Mouse (Mus musculus): Measurements from ENCODE around the gene Rsph14. TPM values are rescaled to one million over a fixed set of nuclear protein-coding genes. Genes with fewer than 3 reads are reported as not detected.

Gene Rsph14
- polyA plus RNA-seq, 1 experiment from 2014 or later = not detected

DNA sequence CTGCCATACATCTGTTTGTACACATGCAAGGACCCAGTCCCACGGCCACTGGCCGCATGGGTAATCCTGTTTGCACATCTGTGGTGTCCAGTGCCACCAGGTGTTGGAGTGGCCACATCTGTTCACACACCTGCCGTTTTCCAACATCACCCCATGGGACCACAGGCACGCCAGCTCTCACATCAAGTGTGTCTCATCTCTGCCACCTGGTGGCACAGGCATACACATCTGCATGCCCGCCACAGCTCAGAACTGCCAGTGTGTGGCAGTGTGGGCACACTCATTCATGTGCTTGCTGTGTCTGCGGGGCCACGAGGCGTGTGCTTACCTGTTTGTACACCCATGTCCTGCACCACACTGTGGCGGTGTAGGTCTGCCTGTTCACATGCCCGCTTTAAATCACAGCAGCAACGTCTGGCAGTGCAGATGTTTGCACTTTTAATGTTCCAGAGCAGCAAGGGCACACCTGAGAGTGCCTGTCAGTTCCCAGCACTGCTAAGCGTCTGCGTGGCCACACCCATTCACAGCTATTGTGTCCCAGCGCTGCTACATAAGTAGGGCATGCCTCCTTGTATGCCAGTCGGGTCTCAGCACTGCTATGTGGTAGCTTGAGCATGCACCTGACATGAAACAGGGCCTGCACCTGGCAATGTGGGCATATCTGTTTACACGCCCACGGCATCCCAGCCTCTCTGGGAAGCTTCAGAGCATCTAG, 111.4 kb downstream of the Rsph14 start:
- H3K27ac ChIP-seq (replicated peaks) = no peak overlapping the region
- WGBS = 47% methylated on average over 17 of the region's 17 CpGs
- peak; percentile 39 for DNase-seq (ENCODE audit: low spot score)

DNA sequence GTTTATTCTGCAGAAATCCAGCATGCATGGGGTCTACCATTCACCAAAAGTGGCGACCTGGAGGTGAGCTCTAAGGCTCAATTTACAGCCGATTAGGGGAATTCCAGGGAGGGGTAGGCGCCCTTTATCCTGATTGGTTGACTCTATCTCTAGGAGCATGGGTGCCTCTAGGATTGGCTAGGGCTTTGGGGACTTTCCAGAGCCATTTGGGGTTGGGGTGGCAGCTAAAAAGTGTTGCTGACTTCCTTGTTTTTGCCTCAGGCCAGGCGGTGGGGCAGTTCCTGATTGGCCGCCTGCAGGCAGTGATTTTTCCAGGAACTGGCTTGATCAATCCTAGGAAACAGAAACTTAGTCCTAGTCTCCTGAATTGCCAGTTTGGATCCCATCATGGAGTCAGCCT, 113.1 kb downstream of the Rsph14 start:
- Histone ChIP-seq H3K27me3 (replicated peaks; ENCODE audit: low read depth, poor library complexity, severe bottlenecking) (no peaks in the 10 kb centered on the region; the same call in 1 of the 2 replicates), H3K9me3 (no peaks in the 10 kb centered on the region), H3K4me1 (0 out of 2 replicates have a peak, but pooled peaks cover 3% of the 10 kb centered on the region), H3K36me3 (replicated peaks) (no peaks in the 10 kb centered on the region), H3K27ac (replicated peaks) (no peak overlapping the region), H3K4me3 (no peak overlapping the region)
- DNase-seq (ENCODE audit: low spot score) = peak; percentile 8
- 37% methylated on average over 5 of the region's 5 CpGs for WGBS

More for the DNA sequence above, 111.4 kb downstream of the Rsph14 start:
- Histone ChIP-seq H3K4me3 (no peak overlapping the region), H3K27me3 (replicated peaks; ENCODE audit: low read depth, poor library complexity, severe bottlenecking) (no peaks in the 10 kb centered on the region; the same call in 1 of the 2 replicates), H3K36me3 (replicated peaks) (no peaks in the 10 kb centered on the region), H3K9me3 (no peaks in the 10 kb centered on the region), H3K4me1 (peaks cover 10% of the 10 kb centered on the region)

DNA sequence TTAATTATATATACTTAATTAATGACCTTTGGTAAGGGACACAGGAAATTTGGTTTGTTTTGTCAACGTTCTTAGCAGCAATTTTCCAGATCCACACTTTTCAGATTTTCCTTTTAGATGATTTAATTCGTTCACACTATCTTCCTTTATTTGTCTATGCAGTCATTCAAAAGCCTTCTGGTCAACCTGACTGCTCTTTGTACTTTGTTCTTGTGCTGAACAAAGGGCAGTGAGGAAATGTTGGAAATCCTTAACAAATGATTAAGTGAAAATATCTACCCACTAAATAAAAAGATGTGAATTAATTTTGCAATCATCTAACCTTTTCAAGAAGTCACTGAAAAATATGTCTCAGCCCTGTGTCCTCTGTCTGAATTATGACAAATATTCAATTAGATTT, 124.0 kb downstream of the Rsph14 start:
- DNase-seq (ENCODE audit: low spot score) = no peak
- Histone ChIP-seq H3K27me3 (replicated peaks; ENCODE audit: low read depth, poor library complexity, severe bottlenecking) (no peaks in the 10 kb centered on the region), H3K4me1 (no peaks in the 10 kb centered on the region), H3K36me3 (replicated peaks) (no peaks in the 10 kb centered on the region), H3K9me3 (no peaks in the 10 kb centered on the region), H3K27ac (replicated peaks) (no peak overlapping the region), H3K4me3 (no peak overlapping the region)
- 79% methylated on average over 2 of the region's 2 CpGs for WGBS

Other genes starting within 250 kb of the Rsph14 start
- 5.1 TPM in 2 replicates for gene Gnaz, start 65.4 kb downstream of the Rsph14 start, polyA plus RNA-seq (2016; fragmentation: Nextera tagmentation; extraction: Ambion mirVana)
- gene Rab36, start 4.5 kb upstream of the Rsph14 start, polyA plus RNA-seq (2016; fragmentation: Nextera tagmentation; extraction: Ambion mirVana) = 10.5 and 13.1 TPM in 2 replicates
- 8.1 and 9.1 TPM in 2 replicates for gene Bcr, start 28.0 kb upstream of the Rsph14 start, polyA plus RNA-seq (2016; fragmentation: Nextera tagmentation; extraction: Ambion mirVana)
- 41.9 and 43.3 TPM in 2 replicates for gene Specc1l, start 179.5 kb upstream of the Rsph14 start, polyA plus RNA-seq (2016; fragmentation: Nextera tagmentation; extraction: Ambion mirVana)